Comparison of ENCODE assay signal across 7 mouse cellular contexts in genomic region chr10:80621940-80622660, GRCm38 (mm10). TPM values are rescaled to one million over a fixed set of nuclear protein-coding genes. Genes with fewer than 3 reads are reported as not detected.
A peak's percentile ranks its signal among the peaks of the same experiment; 100 is the strongest.
DNase-seq lines count a peak whose midpoint lies in the region; ATAC-seq and TF ChIP-seq lines count a peak whose summit lies in the region.

No protein-coding gene starts in this region.

- peak; percentile 99 for DNase-seq in adrenal gland, postnatal 10 days
- DNase-seq in embryonic facial prominence, embryonic 10.5 days (ENCODE audit: low spot score): peak; percentile 99
- peak; percentile 100 for DNase-seq in gonadal fat pad, adult 2 months (ENCODE audit: low read depth)
- peak; percentile 100 for DNase-seq in left cerebral cortex, postnatal 4 days

- H3K4me3 ChIP-seq in embryonic facial prominence, embryonic 10.5 days: peak overlapping the region; percentile 90
- peak overlapping the region; percentile 84 for H3K4me3 ChIP-seq in intestine, postnatal 0 days (ENCODE audit: low read depth, low read length)
- peak overlapping the region; percentile 95 for H3K4me3 ChIP-seq in midbrain, embryonic 12.5 days
- H3K4me3 ChIP-seq in small intestine, adult 2 months (ENCODE audit: low read depth, low read length): peak overlapping the region; percentile 71

- WGBS in embryonic facial prominence, embryonic 10.5 days: under 1% methylated on average over 64 of the region's 64 CpGs
- WGBS in intestine, postnatal 0 days: under 1% methylated on average over 64 of the region's 64 CpGs
- under 1% methylated on average over 64 of the region's 64 CpGs for WGBS in midbrain, embryonic 12.5 days
- under 1% methylated on average over 64 of the region's 64 CpGs for WGBS in small intestine, adult 2 months

- H3K36me3 ChIP-seq in embryonic facial prominence, embryonic 10.5 days (replicated peaks): peaks cover 20% of the 10 kb centered on the region
- no peaks in the 10 kb centered on the region for H3K36me3 ChIP-seq in intestine, postnatal 0 days (ENCODE audit: control insufficient read depth, insufficient read depth)
- no peaks in the 10 kb centered on the region for H3K36me3 ChIP-seq in midbrain, embryonic 12.5 days
- no peaks in the 10 kb centered on the region for H3K36me3 ChIP-seq in small intestine, adult 2 months (ENCODE audit: control insufficient read depth, insufficient read depth, low read length)

- ATAC-seq in intestine, postnatal 0 days: peak; percentile 94
- ATAC-seq in midbrain, embryonic 12.5 days (ENCODE audit: low FRiP score, low read depth): peak; percentile 96

- peak; percentile 89 for TF ChIP-seq POLR2A in small intestine, adult 2 months (IDR thresholded peaks at IDR 0.05; ENCODE audit: low read depth, low read length)

- H3K9me3 ChIP-seq in embryonic facial prominence, embryonic 10.5 days: no peaks in the 10 kb centered on the region
- no peaks in the 10 kb centered on the region for H3K9me3 ChIP-seq in intestine, postnatal 0 days (ENCODE audit: control insufficient read depth)
- no peaks in the 10 kb centered on the region for H3K9me3 ChIP-seq in midbrain, embryonic 12.5 days

- peak overlapping the region; percentile 84 for H3K9ac ChIP-seq in intestine, postnatal 0 days (ENCODE audit: low read depth, low read length)
- H3K9ac ChIP-seq in midbrain, embryonic 12.5 days (replicated peaks): peak overlapping the region; percentile 86

- intact Hi-C loops in left cerebral cortex, postnatal 4 days (cut with DNase I): no loop called here

- no peaks in the 10 kb centered on the region for H3K27me3 ChIP-seq in embryonic facial prominence, embryonic 10.5 days (replicated peaks; ENCODE audit: low read depth, poor library complexity, severe bottlenecking)
- H3K27me3 ChIP-seq in intestine, postnatal 0 days (replicated peaks; ENCODE audit: control insufficient read depth, insufficient read depth, low read length): no peaks in the 10 kb centered on the region
- no peaks in the 10 kb centered on the region for H3K27me3 ChIP-seq in midbrain, embryonic 12.5 days
- H3K27me3 ChIP-seq in small intestine, adult 2 months (ENCODE audit: control insufficient read depth, insufficient read depth, low read length): no peaks in the 10 kb centered on the region

- TF ChIP-seq CTCF in intestine, postnatal 0 days (IDR thresholded peaks at IDR 0.05; ENCODE audit: low read depth): no peak
- TF ChIP-seq CTCF in small intestine, adult 2 months (IDR thresholded peaks at IDR 0.05; ENCODE audit: extremely low read depth, insufficient read length, insufficient replicate concordance, low read depth, low read length): peak; percentile 5; the same call in 1 of the 2 replicates

- peaks cover 51% of the 10 kb centered on the region for H3K4me1 ChIP-seq in embryonic facial prominence, embryonic 10.5 days
- H3K4me1 ChIP-seq in intestine, postnatal 0 days (replicated peaks; ENCODE audit: control insufficient read depth, insufficient read depth, low read length): no peaks in the 10 kb centered on the region; the same call in 1 of the 2 replicates
- peaks cover 25% of the 10 kb centered on the region for H3K4me1 ChIP-seq in midbrain, embryonic 12.5 days
- peaks cover 31% of the 10 kb centered on the region for H3K4me1 ChIP-seq in small intestine, adult 2 months (ENCODE audit: control insufficient read depth, insufficient read depth, insufficient read length, low read length)

- peak overlapping the region; percentile 83 for H3K4me2 ChIP-seq in intestine, postnatal 0 days (replicated peaks; ENCODE audit: low read depth)
- H3K4me2 ChIP-seq in midbrain, embryonic 12.5 days (replicated peaks): peak overlapping the region; percentile 98

- peak overlapping the region; percentile 96 for H3K27ac ChIP-seq in embryonic facial prominence, embryonic 10.5 days (replicated peaks)
- peak overlapping the region; percentile 92 for H3K27ac ChIP-seq in intestine, postnatal 0 days (ENCODE audit: low read depth, low read length)
- peak overlapping the region; percentile 94 for H3K27ac ChIP-seq in midbrain, embryonic 12.5 days (replicated peaks)
- H3K27ac ChIP-seq in small intestine, adult 2 months (ENCODE audit: insufficient read depth, low read depth, low read length): peak overlapping the region; percentile 94

RNA-seq across cellular contexts. Expression of gene Csnk1g2, which starts 0.5 kb away (rescaled TPM):
- total RNA-seq in adrenal gland, postnatal 10 days (2021): 100 to 1,000 TPM; 121 to 131 TPM
- polyA plus RNA-seq in embryonic facial prominence, embryonic 10.5 days (2016; fragmentation: Nextera tagmentation; extraction: Ambion mirVana): 198 TPM in 2 replicates
- polyA plus RNA-seq in gonadal fat pad, adult 2 months (2012; rRNA removed): 228 and 235 TPM in 2 replicates
- polyA plus RNA-seq in intestine, postnatal 0 days (2015; fragmentation: Nextera tagmentation; extraction: Ambion mirVana): 97.5 and 99.2 TPM in 2 replicates
- 100 to 1,000 TPM; 130 to 138 TPM for total RNA-seq in left cerebral cortex, postnatal 4 days (2021)
- 180 and 194 TPM in 2 replicates for polyA plus RNA-seq in midbrain, embryonic 12.5 days (2016; fragmentation: Nextera tagmentation; extraction: Ambion mirVana)
- 115 and 266 TPM in 2 replicates for polyA plus RNA-seq in small intestine, adult 2 months (2012; rRNA removed)

RNA-seq across cellular contexts. Expression of gene Gm49322, which starts 16.3 kb away (rescaled TPM):
- total RNA-seq in adrenal gland, postnatal 10 days (2021): 1 to 10 TPM; 1.6 to 2.7 TPM
- 5.7 and 6.4 TPM in 2 replicates for polyA plus RNA-seq in embryonic facial prominence, embryonic 10.5 days (2016; fragmentation: Nextera tagmentation; extraction: Ambion mirVana)
- polyA plus RNA-seq in gonadal fat pad, adult 2 months (2012; rRNA removed): 1.5 and 2.1 TPM in 2 replicates
- polyA plus RNA-seq in intestine, postnatal 0 days (2015; fragmentation: Nextera tagmentation; extraction: Ambion mirVana): 2.3 and 2.6 TPM in 2 replicates
- 1 to 10 TPM; 3.7 to 4.8 TPM for total RNA-seq in left cerebral cortex, postnatal 4 days (2021)
- 6.0 and 7.5 TPM in 2 replicates for polyA plus RNA-seq in midbrain, embryonic 12.5 days (2016; fragmentation: Nextera tagmentation; extraction: Ambion mirVana)
- polyA plus RNA-seq in small intestine, adult 2 months (2012; rRNA removed): 1.3 and 2.2 TPM in 2 replicates

RNA-seq across cellular contexts. Expression of gene Adat3, which starts 19.4 kb away (rescaled TPM):
- 1 to 10 TPM; 3.9 to 5.1 TPM for total RNA-seq in adrenal gland, postnatal 10 days (2021)
- 10.9 and 14.1 TPM in 2 replicates for polyA plus RNA-seq in embryonic facial prominence, embryonic 10.5 days (2016; fragmentation: Nextera tagmentation; extraction: Ambion mirVana)
- polyA plus RNA-seq in gonadal fat pad, adult 2 months (2012; rRNA removed): 9.5 and 9.6 TPM in 2 replicates
- 5.4 and 6.6 TPM in 2 replicates for polyA plus RNA-seq in intestine, postnatal 0 days (2015; fragmentation: Nextera tagmentation; extraction: Ambion mirVana)
- total RNA-seq in left cerebral cortex, postnatal 4 days (2021): 1 to 10 TPM; 2.9 to 3.6 TPM
- polyA plus RNA-seq in midbrain, embryonic 12.5 days (2016; fragmentation: Nextera tagmentation; extraction: Ambion mirVana): 7.8 and 8.7 TPM in 2 replicates
- polyA plus RNA-seq in small intestine, adult 2 months (2012; rRNA removed): 18.2 and 23.9 TPM in 2 replicates

RNA-seq across cellular contexts. Expression of gene Scamp4, which starts 19.4 kb away (rescaled TPM):
- 10 to 100 TPM; 41.8 to 42.3 TPM for total RNA-seq in adrenal gland, postnatal 10 days (2021)
- 84.8 and 88.2 TPM in 2 replicates for polyA plus RNA-seq in embryonic facial prominence, embryonic 10.5 days (2016; fragmentation: Nextera tagmentation; extraction: Ambion mirVana)
- polyA plus RNA-seq in gonadal fat pad, adult 2 months (2012; rRNA removed): 82.6 and 91.5 TPM in 2 replicates
- polyA plus RNA-seq in intestine, postnatal 0 days (2015; fragmentation: Nextera tagmentation; extraction: Ambion mirVana): 86.5 and 88.5 TPM in 2 replicates
- 10 to 100 TPM; 30.9 to 34.5 TPM for total RNA-seq in left cerebral cortex, postnatal 4 days (2021)
- polyA plus RNA-seq in midbrain, embryonic 12.5 days (2016; fragmentation: Nextera tagmentation; extraction: Ambion mirVana): 63.1 and 68.4 TPM in 2 replicates
- polyA plus RNA-seq in small intestine, adult 2 months (2012; rRNA removed): 84.0 and 130 TPM in 2 replicates

RNA-seq across cellular contexts. Expression of gene Abhd17a, which starts 32.0 kb away (rescaled TPM):
- 100 to 1,000 TPM; 108 to 113 TPM for total RNA-seq in adrenal gland, postnatal 10 days (2021)
- polyA plus RNA-seq in embryonic facial prominence, embryonic 10.5 days (2016; fragmentation: Nextera tagmentation; extraction: Ambion mirVana): 79.8 and 84.9 TPM in 2 replicates
- polyA plus RNA-seq in gonadal fat pad, adult 2 months (2012; rRNA removed): 192 and 205 TPM in 2 replicates
- 116 and 117 TPM in 2 replicates for polyA plus RNA-seq in intestine, postnatal 0 days (2015; fragmentation: Nextera tagmentation; extraction: Ambion mirVana)
- total RNA-seq in left cerebral cortex, postnatal 4 days (2021): 100 to 1,000 TPM; 131 to 133 TPM
- polyA plus RNA-seq in midbrain, embryonic 12.5 days (2016; fragmentation: Nextera tagmentation; extraction: Ambion mirVana): 104 and 105 TPM in 2 replicates
- 381 and 644 TPM in 2 replicates for polyA plus RNA-seq in small intestine, adult 2 months (2012; rRNA removed)

Comparison
In these comparisons a context has a peak if more than half of its experiments do, and no peak if none do; other contexts are left out.
1. Peak in every context shown above with its lines: DNase-seq, ATAC-seq, H3K4me3 ChIP-seq and H3K27ac ChIP-seq.